Mouse (Mus musculus): ENCODE measurements around the gene Uaca. TPM values are rescaled to one million over a fixed set of nuclear protein-coding genes. Genes with fewer than 3 reads are reported as not detected.

Uaca gene
- polyA plus RNA-seq, 1 experiment from 2014 or later = 12.5 TPM

GRCm38 (mm10) chr9:60819340-60819739 lies 25.0 kb downstream of the Uaca start:
- no peak overlapping the region for H3K9ac ChIP-seq (ENCODE audit: low read length)
- 10% methylated on average over 1 of the region's 1 CpGs for WGBS
- DNase-seq (ENCODE audit: low spot score) = peak; percentile 76

GRCm38 (mm10) chr9:60821501-60821900 lies 27.2 kb downstream of the Uaca start:
- WGBS = 66% methylated on average over 4 of the region's 4 CpGs

More at GRCm38 (mm10) chr9:60819340-60819739, 25.0 kb downstream of the Uaca start:
- Histone ChIP-seq H3K36me3 (ENCODE audit: control insufficient read depth, insufficient read depth, low read length) (no peaks in the 10 kb centered on the region), H3K9me3 (replicated peaks; ENCODE audit: control insufficient read depth, low read length) (no peaks in the 10 kb centered on the region), H3K4me2 (ENCODE audit: low read length) (no peak overlapping the region), H3K27me3 (replicated peaks; ENCODE audit: control insufficient read depth, insufficient read depth, low read length) (no peaks in the 10 kb centered on the region), H3K4me1 (ENCODE audit: control insufficient read depth, insufficient read depth, low read length) (no peaks in the 10 kb centered on the region), H3K4me3 (ENCODE audit: low read depth, low read length) (no peak overlapping the region), H3K27ac (ENCODE audit: low read depth, low read length) (no peak overlapping the region)
- no peak for ATAC-seq

GRCm38 (mm10) chr9:60822681-60823080 lies 28.3 kb downstream of the Uaca start:
- ATAC-seq = no peak
- Histone ChIP-seq H3K27ac (ENCODE audit: low read depth, low read length) (no peak overlapping the region), H3K9ac (ENCODE audit: low read length) (no peak overlapping the region), H3K4me1 (ENCODE audit: control insufficient read depth, insufficient read depth, low read length) (no peaks in the 10 kb centered on the region), H3K4me2 (ENCODE audit: low read length) (no peak overlapping the region), H3K27me3 (replicated peaks; ENCODE audit: control insufficient read depth, insufficient read depth, low read length) (no peaks in the 10 kb centered on the region), H3K4me3 (ENCODE audit: low read depth, low read length) (no peak overlapping the region), H3K36me3 (ENCODE audit: control insufficient read depth, insufficient read depth, low read length) (no peaks in the 10 kb centered on the region), H3K9me3 (replicated peaks; ENCODE audit: control insufficient read depth, low read length) (no peaks in the 10 kb centered on the region)
- no peak for DNase-seq (ENCODE audit: low spot score)
- WGBS = 84% methylated on average over 6 of the region's 6 CpGs

More at GRCm38 (mm10) chr9:60821501-60821900, 27.2 kb downstream of the Uaca start:
- no peak for ATAC-seq
- no peak for DNase-seq (ENCODE audit: low spot score)
- Histone ChIP-seq H3K4me3 (ENCODE audit: low read depth, low read length) (no peak overlapping the region), H3K36me3 (ENCODE audit: control insufficient read depth, insufficient read depth, low read length) (no peaks in the 10 kb centered on the region), H3K4me2 (ENCODE audit: low read length) (no peak overlapping the region), H3K9me3 (replicated peaks; ENCODE audit: control insufficient read depth, low read length) (no peaks in the 10 kb centered on the region), H3K27me3 (replicated peaks; ENCODE audit: control insufficient read depth, insufficient read depth, low read length) (no peaks in the 10 kb centered on the region), H3K4me1 (ENCODE audit: control insufficient read depth, insufficient read depth, low read length) (no peaks in the 10 kb centered on the region), H3K9ac (ENCODE audit: low read length) (no peak overlapping the region), H3K27ac (ENCODE audit: low read depth, low read length) (no peak overlapping the region)

- DNase-seq (ENCODE audit: low spot score) (no peak), ATAC-seq (no peak)
- WGBS = 98% methylated on average over 7 of the region's 7 CpGs
- Histone ChIP-seq H3K4me1 (ENCODE audit: control insufficient read depth, insufficient read depth, low read length) (no peaks in the 10 kb centered on the region), H3K4me3 (ENCODE audit: low read depth, low read length) (no peak overlapping the region), H3K4me2 (ENCODE audit: low read length) (no peak overlapping the region), H3K36me3 (ENCODE audit: control insufficient read depth, insufficient read depth, low read length) (no peaks in the 10 kb centered on the region), H3K27me3 (replicated peaks; ENCODE audit: control insufficient read depth, insufficient read depth, low read length) (no peaks in the 10 kb centered on the region), H3K9me3 (replicated peaks; ENCODE audit: control insufficient read depth, low read length) (no peaks in the 10 kb centered on the region), H3K27ac (ENCODE audit: low read depth, low read length) (no peak overlapping the region), H3K9ac (ENCODE audit: low read length) (no peak overlapping the region)
Measured at GRCm38 (mm10) chr9:60825506-60825905, 31.2 kb downstream of the Uaca start.

GRCm38 (mm10) chr9:60826759-60827158 lies 32.4 kb downstream of the Uaca start:
- no peak overlapping the region for H3K4me3 ChIP-seq (ENCODE audit: low read depth, low read length)
- no peak overlapping the region for H3K4me2 ChIP-seq (ENCODE audit: low read length)
- H3K9ac ChIP-seq (ENCODE audit: low read length) = no peak overlapping the region
- H3K4me1 ChIP-seq (ENCODE audit: control insufficient read depth, insufficient read depth, low read length) = no peaks in the 10 kb centered on the region
- DNase-seq (ENCODE audit: low spot score) (no peak), ATAC-seq (no peak)
- H3K9me3 ChIP-seq (replicated peaks; ENCODE audit: control insufficient read depth, low read length) = no peaks in the 10 kb centered on the region
- no peaks in the 10 kb centered on the region for H3K27me3 ChIP-seq (replicated peaks; ENCODE audit: control insufficient read depth, insufficient read depth, low read length)
- 79% methylated on average over 7 of the region's 7 CpGs for WGBS
- H3K27ac ChIP-seq (ENCODE audit: low read depth, low read length) = no peak overlapping the region
- H3K36me3 ChIP-seq (ENCODE audit: control insufficient read depth, insufficient read depth, low read length) = no peaks in the 10 kb centered on the region

GRCm38 (mm10) chr9:60828196-60828595 lies 33.9 kb downstream of the Uaca start:
- Histone ChIP-seq H3K36me3 (ENCODE audit: control insufficient read depth, insufficient read depth, low read length) (no peaks in the 10 kb centered on the region), H3K4me3 (ENCODE audit: low read depth, low read length) (no peak overlapping the region), H3K9ac (ENCODE audit: low read length) (no peak overlapping the region), H3K27ac (ENCODE audit: low read depth, low read length) (no peak overlapping the region), H3K4me1 (ENCODE audit: control insufficient read depth, insufficient read depth, low read length) (no peaks in the 10 kb centered on the region), H3K4me2 (ENCODE audit: low read length) (no peak overlapping the region), H3K9me3 (replicated peaks; ENCODE audit: control insufficient read depth, low read length) (no peaks in the 10 kb centered on the region), H3K27me3 (replicated peaks; ENCODE audit: control insufficient read depth, insufficient read depth, low read length) (no peaks in the 10 kb centered on the region)
- DNase-seq (ENCODE audit: low spot score) = no peak
- ATAC-seq = no peak
- WGBS = 79% methylated on average over 2 of the region's 2 CpGs

GRCm38 (mm10) chr9:60829610-60830009 lies 35.3 kb downstream of the Uaca start:
- DNase-seq (ENCODE audit: low spot score) (no peak), ATAC-seq (no peak)
- no peaks in the 10 kb centered on the region for H3K4me1 ChIP-seq (ENCODE audit: control insufficient read depth, insufficient read depth, low read length)
- no peaks in the 10 kb centered on the region for H3K36me3 ChIP-seq (ENCODE audit: control insufficient read depth, insufficient read depth, low read length)
- no peaks in the 10 kb centered on the region for H3K27me3 ChIP-seq (replicated peaks; ENCODE audit: control insufficient read depth, insufficient read depth, low read length)
- 79% methylated on average over 4 of the region's 4 CpGs for WGBS
- H3K9ac ChIP-seq (ENCODE audit: low read length) = no peak overlapping the region
- H3K27ac ChIP-seq (ENCODE audit: low read depth, low read length) = no peak overlapping the region
- no peaks in the 10 kb centered on the region for H3K9me3 ChIP-seq (replicated peaks; ENCODE audit: control insufficient read depth, low read length)
- no peak overlapping the region for H3K4me3 ChIP-seq (ENCODE audit: low read depth, low read length)
- H3K4me2 ChIP-seq (ENCODE audit: low read length) = no peak overlapping the region

- H3K36me3 ChIP-seq (ENCODE audit: control insufficient read depth, insufficient read depth, low read length) = no peaks in the 10 kb centered on the region
- no peaks in the 10 kb centered on the region for H3K4me1 ChIP-seq (ENCODE audit: control insufficient read depth, insufficient read depth, low read length)
- no peaks in the 10 kb centered on the region for H3K9me3 ChIP-seq (replicated peaks; ENCODE audit: control insufficient read depth, low read length)
- DNase-seq (ENCODE audit: low spot score) = no peak
- no peak overlapping the region for H3K4me2 ChIP-seq (ENCODE audit: low read length)
- 73% methylated on average over 3 of the region's 3 CpGs for WGBS
- H3K4me3 ChIP-seq (ENCODE audit: low read depth, low read length) = no peak overlapping the region
- no peaks in the 10 kb centered on the region for H3K27me3 ChIP-seq (replicated peaks; ENCODE audit: control insufficient read depth, insufficient read depth, low read length)
- no peak overlapping the region for H3K27ac ChIP-seq (ENCODE audit: low read depth, low read length)
- no peak overlapping the region for H3K9ac ChIP-seq (ENCODE audit: low read length)
- no peak for ATAC-seq
Measured at GRCm38 (mm10) chr9:60830079-60830478, 35.7 kb downstream of the Uaca start.

- H3K4me1 ChIP-seq (ENCODE audit: control insufficient read depth, insufficient read depth, low read length) = peaks cover 3% of the 10 kb centered on the region
- 97% methylated on average over 8 of the region's 8 CpGs for WGBS
- H3K27ac ChIP-seq (ENCODE audit: low read depth, low read length) = no peak overlapping the region
- H3K4me2 ChIP-seq (ENCODE audit: low read length) = no peak overlapping the region
- H3K4me3 ChIP-seq (ENCODE audit: low read depth, low read length) = no peak overlapping the region
- H3K36me3 ChIP-seq (ENCODE audit: control insufficient read depth, insufficient read depth, low read length) = no peaks in the 10 kb centered on the region
- no peak overlapping the region for H3K9ac ChIP-seq (ENCODE audit: low read length)
- DNase-seq (ENCODE audit: low spot score) (no peak), ATAC-seq (no peak)
- H3K27me3 ChIP-seq (replicated peaks; ENCODE audit: control insufficient read depth, insufficient read depth, low read length) = no peaks in the 10 kb centered on the region
- H3K9me3 ChIP-seq (replicated peaks; ENCODE audit: control insufficient read depth, low read length) = no peaks in the 10 kb centered on the region
Measured at GRCm38 (mm10) chr9:60832233-60832632, 37.9 kb downstream of the Uaca start.

Measured in forebrain, embryonic 14.5 days (tissue).